Mouse (Mus musculus): ENCODE data around the gene Gm15217. TPM values are rescaled to one million over a fixed set of nuclear protein-coding genes. Genes with fewer than 3 reads are reported as not detected.
A peak's percentile ranks its signal among the peaks of the same experiment; 100 is the strongest.

Gm15217 gene
- polyA plus RNA-seq (2014; fragmentation: Nextera tagmentation; extraction: Ambion mirVana), result not detected in 2 replicates

DNA sequence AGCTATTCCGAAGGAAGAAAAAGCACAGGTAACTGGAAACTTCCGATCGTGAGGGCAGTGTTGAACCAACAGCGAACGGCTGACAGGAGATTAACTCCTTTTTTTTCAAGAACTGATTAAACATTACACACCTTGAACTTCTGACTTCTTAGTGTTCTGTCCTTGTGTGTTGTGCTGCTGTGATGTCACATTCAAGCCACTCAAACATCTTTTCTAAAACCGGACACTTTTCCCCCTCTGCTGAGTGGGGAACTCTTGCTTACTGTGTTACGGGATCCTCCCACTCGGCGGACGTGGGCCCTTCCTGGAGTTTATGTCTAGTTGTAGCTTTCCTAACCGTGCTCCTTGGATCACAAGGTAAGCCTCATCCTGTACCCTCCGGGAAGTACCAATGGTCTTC is at the start of gene Gm15217:
Gene Gm15217, plus strand, starts transcription at position 130 of the 400 bp plus-strand sequence.
- Histone ChIP-seq H3K9me3 (replicated peaks; ENCODE audit: control insufficient read depth, low read length) (no peaks in the 10 kb centered on the region), H3K4me2 (ENCODE audit: low read depth, low read length) (peak within 1 kb of the TSS; percentile 52), H3K27ac (replicated peaks; ENCODE audit: low read depth, low read length) (no peak within 1 kb of the TSS), H3K36me3 (replicated peaks; ENCODE audit: control insufficient read depth, insufficient read depth, low read depth, low read length) (no peaks in the 10 kb centered on the region), H3K4me1 (ENCODE audit: control insufficient read depth, insufficient read depth, low read length) (no peaks in the 10 kb centered on the region; the same call in none of the 2 replicates), H3K9ac (replicated peaks; ENCODE audit: low read length) (peak within 1 kb of the TSS; percentile 49), H3K27me3 (ENCODE audit: control insufficient read depth, insufficient read depth, low read length) (no peaks in the 10 kb centered on the region; the same call in 1 of the 2 replicates), H3K4me3 (ENCODE audit: low read depth, low read length) (peak within 1 kb of the TSS; percentile 9)
- ATAC-seq (replicated peaks; ENCODE audit: insufficient number of reproducible peaks, low FRiP score, low TSS enrichment, low read depth) (no peak), DNase-seq (ENCODE audit: low spot score) (no peak)
- WGBS, result 76% methylated on average over 12 of the region's 12 CpGs

DNA sequence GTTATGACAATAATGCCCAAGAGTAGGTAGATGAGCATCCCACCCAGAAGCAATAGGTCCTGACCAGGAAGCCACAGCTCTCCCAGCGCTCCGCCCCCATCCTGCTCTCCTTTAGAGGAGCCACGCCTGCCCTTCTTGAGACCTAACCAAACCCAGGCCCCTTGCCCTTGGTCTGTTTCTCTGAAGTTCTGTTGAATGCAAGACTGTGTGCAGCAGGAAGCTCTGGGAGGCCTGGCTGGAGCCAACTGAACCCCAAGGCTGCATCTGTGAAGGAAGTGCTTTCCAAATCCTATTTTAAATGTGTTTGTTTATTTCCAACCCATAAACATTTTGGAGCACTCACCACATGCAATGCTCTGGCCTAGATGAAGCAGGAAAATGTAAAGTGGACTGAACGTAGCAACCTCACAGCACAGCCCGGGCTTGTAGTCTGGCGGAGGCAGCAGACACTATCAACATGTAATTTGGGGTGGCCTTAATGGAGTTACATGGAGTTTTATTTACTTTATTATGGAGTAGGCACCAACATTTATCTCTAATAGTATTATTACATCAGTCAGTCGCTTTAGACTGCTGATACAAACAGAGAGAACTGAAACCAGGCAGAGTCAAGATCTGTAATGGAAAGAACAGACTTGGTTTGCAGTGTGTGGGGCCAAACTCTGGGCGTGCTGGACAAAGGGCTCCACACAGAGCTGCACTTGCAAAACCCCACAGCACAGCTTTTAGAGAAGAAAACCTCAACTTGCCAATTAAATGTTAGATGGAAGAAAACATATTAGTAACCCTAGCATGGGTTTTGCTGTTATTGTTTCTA is 45.6 kb upstream of the Gm15217 start:
- 81% methylated on average over 8 of the region's 8 CpGs for WGBS
- no peak for DNase-seq (ENCODE audit: low spot score)
- H3K27ac ChIP-seq (replicated peaks; ENCODE audit: low read depth, low read length), result no peak overlapping the region
- no peaks in the 10 kb centered on the region for H3K9me3 ChIP-seq (replicated peaks; ENCODE audit: control insufficient read depth, low read length)
- no peak for ATAC-seq (replicated peaks; ENCODE audit: insufficient number of reproducible peaks, low FRiP score, low TSS enrichment, low read depth)
- H3K27me3 ChIP-seq (ENCODE audit: control insufficient read depth, insufficient read depth, low read length), result no peaks in the 10 kb centered on the region
- no peaks in the 10 kb centered on the region; the same call in 1 of the 2 replicates for H3K4me1 ChIP-seq (ENCODE audit: control insufficient read depth, insufficient read depth, low read length)
- H3K4me3 ChIP-seq (ENCODE audit: low read depth, low read length), result no peak overlapping the region
- H3K36me3 ChIP-seq (replicated peaks; ENCODE audit: control insufficient read depth, insufficient read depth, low read depth, low read length), result no peaks in the 10 kb centered on the region
- no peak overlapping the region for H3K4me2 ChIP-seq (ENCODE audit: low read depth, low read length)
- no peak overlapping the region for H3K9ac ChIP-seq (replicated peaks; ENCODE audit: low read length)

DNA sequence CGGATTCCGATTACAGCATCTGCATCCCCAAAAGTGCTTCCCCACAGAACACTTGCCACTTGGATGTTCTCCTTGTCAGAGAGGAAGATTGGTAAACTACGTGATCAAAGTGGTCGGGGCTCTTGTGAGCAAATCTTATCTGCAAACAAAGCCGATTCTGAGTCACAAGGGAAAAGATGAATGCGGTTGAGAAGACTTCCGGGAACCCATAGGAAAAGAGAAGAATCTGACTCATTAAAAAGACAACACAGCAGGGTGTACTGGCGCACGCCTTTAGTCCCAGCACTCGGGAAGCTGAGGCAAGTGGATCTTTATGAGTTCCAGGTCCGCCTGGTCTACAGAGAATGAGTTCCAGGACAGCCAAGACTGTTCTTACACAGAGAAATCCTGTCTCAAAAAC is 40.4 kb upstream of the Gm15217 start:
- no peak for DNase-seq (ENCODE audit: low spot score)
- Histone ChIP-seq H3K27ac (replicated peaks; ENCODE audit: low read depth, low read length) (no peak overlapping the region), H3K27me3 (ENCODE audit: control insufficient read depth, insufficient read depth, low read length) (no peaks in the 10 kb centered on the region), H3K4me1 (ENCODE audit: control insufficient read depth, insufficient read depth, low read length) (no peaks in the 10 kb centered on the region), H3K9ac (replicated peaks; ENCODE audit: low read length) (no peak overlapping the region), H3K36me3 (replicated peaks; ENCODE audit: control insufficient read depth, insufficient read depth, low read depth, low read length) (no peaks in the 10 kb centered on the region), H3K4me3 (ENCODE audit: low read depth, low read length) (no peak overlapping the region), H3K4me2 (ENCODE audit: low read depth, low read length) (no peak overlapping the region), H3K9me3 (replicated peaks; ENCODE audit: control insufficient read depth, low read length) (no peaks in the 10 kb centered on the region)
- 81% methylated on average over 11 of the region's 11 CpGs for WGBS
- ATAC-seq (replicated peaks; ENCODE audit: insufficient number of reproducible peaks, low FRiP score, low TSS enrichment, low read depth), result no peak

DNA sequence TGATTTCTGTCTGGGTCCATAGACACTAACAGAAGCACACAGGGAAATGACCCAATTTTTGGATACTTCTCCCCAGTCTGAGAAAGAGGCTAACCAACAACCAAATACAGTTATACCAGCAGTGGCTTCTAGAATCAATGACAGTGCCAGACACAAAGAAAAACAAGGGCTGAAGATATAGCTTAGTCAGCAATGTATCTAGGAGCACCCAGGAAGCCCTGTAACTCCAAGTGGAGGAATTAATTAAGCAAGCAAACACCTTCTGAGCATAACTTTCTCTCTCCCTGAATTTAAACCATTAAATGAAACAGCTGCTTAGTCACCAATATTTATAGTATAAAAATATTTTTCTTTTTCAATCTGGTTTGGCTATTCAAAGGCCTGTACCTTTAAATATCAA is 34.5 kb upstream of the Gm15217 start:
- H3K4me3 ChIP-seq (ENCODE audit: low read depth, low read length), result no peak overlapping the region
- H3K9ac ChIP-seq (replicated peaks; ENCODE audit: low read length), result no peak overlapping the region
- H3K27ac ChIP-seq (replicated peaks; ENCODE audit: low read depth, low read length), result no peak overlapping the region
- H3K36me3 ChIP-seq (replicated peaks; ENCODE audit: control insufficient read depth, insufficient read depth, low read depth, low read length), result no peaks in the 10 kb centered on the region
- no peaks in the 10 kb centered on the region for H3K4me1 ChIP-seq (ENCODE audit: control insufficient read depth, insufficient read depth, low read length)
- H3K9me3 ChIP-seq (replicated peaks; ENCODE audit: control insufficient read depth, low read length), result no peaks in the 10 kb centered on the region; the same call in 1 of the 2 replicates
- no peak overlapping the region for H3K4me2 ChIP-seq (ENCODE audit: low read depth, low read length)
- no peak for DNase-seq (ENCODE audit: low spot score)
- no peaks in the 10 kb centered on the region for H3K27me3 ChIP-seq (ENCODE audit: control insufficient read depth, insufficient read depth, low read length)
- ATAC-seq (replicated peaks; ENCODE audit: insufficient number of reproducible peaks, low FRiP score, low TSS enrichment, low read depth), result no peak

DNA sequence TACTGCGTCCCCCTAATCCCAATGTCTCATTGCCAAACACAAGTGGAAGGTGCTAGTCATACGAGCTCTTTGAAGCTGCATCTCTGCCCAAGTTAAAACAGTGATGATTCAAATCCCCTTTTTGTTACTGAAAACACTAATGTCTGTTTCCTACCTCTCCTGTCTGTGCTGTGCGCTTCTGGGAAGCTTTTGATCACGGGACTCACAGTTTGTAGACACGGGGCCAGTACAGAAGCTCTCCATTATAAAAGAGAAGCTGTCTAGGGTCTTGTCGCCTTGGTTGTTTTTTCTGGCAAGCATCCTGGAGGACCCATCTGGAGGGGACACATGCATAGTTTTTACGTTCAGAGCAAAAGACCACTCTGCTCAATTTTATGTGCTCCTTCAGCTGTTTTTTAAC is 21.9 kb upstream of the Gm15217 start:
- H3K36me3 ChIP-seq (replicated peaks; ENCODE audit: control insufficient read depth, insufficient read depth, low read depth, low read length), result no peaks in the 10 kb centered on the region
- no peaks in the 10 kb centered on the region for H3K9me3 ChIP-seq (replicated peaks; ENCODE audit: control insufficient read depth, low read length)
- H3K4me2 ChIP-seq (ENCODE audit: low read depth, low read length), result no peak overlapping the region
- no peaks in the 10 kb centered on the region for H3K4me1 ChIP-seq (ENCODE audit: control insufficient read depth, insufficient read depth, low read length)
- no peak overlapping the region for H3K27ac ChIP-seq (replicated peaks; ENCODE audit: low read depth, low read length)
- H3K4me3 ChIP-seq (ENCODE audit: low read depth, low read length), result no peak overlapping the region
- DNase-seq (ENCODE audit: low spot score) (no peak), ATAC-seq (replicated peaks; ENCODE audit: insufficient number of reproducible peaks, low FRiP score, low TSS enrichment, low read depth) (no peak)
- no peak overlapping the region for H3K9ac ChIP-seq (replicated peaks; ENCODE audit: low read length)
- H3K27me3 ChIP-seq (ENCODE audit: control insufficient read depth, insufficient read depth, low read length), result no peaks in the 10 kb centered on the region
- 82% methylated on average over 7 of the region's 7 CpGs for WGBS

DNA sequence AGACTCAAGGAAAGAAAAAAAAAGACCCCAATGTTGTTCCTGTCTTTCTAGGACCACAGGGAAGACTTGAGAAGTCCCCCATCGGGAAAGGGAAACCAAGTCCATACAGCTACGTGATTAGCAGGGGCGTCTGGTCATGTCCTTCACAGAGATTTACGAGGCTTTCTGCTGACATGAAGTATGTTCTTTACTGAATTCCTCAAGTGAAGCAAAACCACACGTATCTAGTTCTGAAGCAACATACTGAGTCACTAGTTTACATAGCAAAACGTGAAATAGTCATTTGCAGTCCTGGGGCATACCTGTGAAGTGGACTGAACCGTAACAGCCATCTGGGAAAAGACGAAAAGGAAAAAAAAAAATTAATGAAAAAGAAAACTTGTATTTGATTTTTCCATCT is 21.5 kb upstream of the Gm15217 start:
- Histone ChIP-seq H3K4me2 (ENCODE audit: low read depth, low read length) (no peak overlapping the region), H3K4me3 (ENCODE audit: low read depth, low read length) (no peak overlapping the region), H3K9me3 (replicated peaks; ENCODE audit: control insufficient read depth, low read length) (no peaks in the 10 kb centered on the region), H3K9ac (replicated peaks; ENCODE audit: low read length) (no peak overlapping the region), H3K36me3 (replicated peaks; ENCODE audit: control insufficient read depth, insufficient read depth, low read depth, low read length) (no peaks in the 10 kb centered on the region), H3K27me3 (ENCODE audit: control insufficient read depth, insufficient read depth, low read length) (no peaks in the 10 kb centered on the region), H3K4me1 (ENCODE audit: control insufficient read depth, insufficient read depth, low read length) (no peaks in the 10 kb centered on the region), H3K27ac (replicated peaks; ENCODE audit: low read depth, low read length) (no peak overlapping the region)
- DNase-seq (ENCODE audit: low spot score) (no peak), ATAC-seq (replicated peaks; ENCODE audit: insufficient number of reproducible peaks, low FRiP score, low TSS enrichment, low read depth) (no peak)
- 81% methylated on average over 8 of the region's 8 CpGs for WGBS

DNA sequence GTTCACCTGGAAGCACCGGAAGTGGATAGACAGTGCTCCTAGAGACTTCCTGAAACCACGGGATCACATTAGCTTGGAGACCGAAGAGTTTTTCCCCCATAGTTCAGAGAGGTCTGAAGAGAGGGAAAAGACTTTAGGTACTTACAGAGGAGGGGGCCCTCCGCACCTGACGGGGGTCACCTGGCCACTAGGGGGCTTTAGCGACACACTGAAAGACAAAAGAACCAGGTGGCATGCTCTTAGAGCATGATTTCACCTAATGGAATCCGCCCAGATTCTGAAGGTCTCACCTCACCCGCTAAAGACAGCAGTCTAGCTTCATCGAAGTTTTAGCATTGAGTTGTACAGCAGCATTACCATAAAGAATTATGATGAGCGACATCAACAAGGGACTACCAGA is 16.0 kb upstream of the Gm15217 start:
- no peak overlapping the region for H3K4me3 ChIP-seq (ENCODE audit: low read depth, low read length)
- no peaks in the 10 kb centered on the region for H3K9me3 ChIP-seq (replicated peaks; ENCODE audit: control insufficient read depth, low read length)
- ATAC-seq (replicated peaks; ENCODE audit: insufficient number of reproducible peaks, low FRiP score, low TSS enrichment, low read depth), result no peak
- H3K4me1 ChIP-seq (ENCODE audit: control insufficient read depth, insufficient read depth, low read length), result no peaks in the 10 kb centered on the region
- H3K36me3 ChIP-seq (replicated peaks; ENCODE audit: control insufficient read depth, insufficient read depth, low read depth, low read length), result no peaks in the 10 kb centered on the region
- no peak overlapping the region for H3K27ac ChIP-seq (replicated peaks; ENCODE audit: low read depth, low read length)
- DNase-seq (ENCODE audit: low spot score), result no peak
- no peak overlapping the region for H3K4me2 ChIP-seq (ENCODE audit: low read depth, low read length)
- 34% methylated on average over 10 of the region's 10 CpGs for WGBS
- H3K9ac ChIP-seq (replicated peaks; ENCODE audit: low read length), result no peak overlapping the region
- H3K27me3 ChIP-seq (ENCODE audit: control insufficient read depth, insufficient read depth, low read length), result no peaks in the 10 kb centered on the region

DNA sequence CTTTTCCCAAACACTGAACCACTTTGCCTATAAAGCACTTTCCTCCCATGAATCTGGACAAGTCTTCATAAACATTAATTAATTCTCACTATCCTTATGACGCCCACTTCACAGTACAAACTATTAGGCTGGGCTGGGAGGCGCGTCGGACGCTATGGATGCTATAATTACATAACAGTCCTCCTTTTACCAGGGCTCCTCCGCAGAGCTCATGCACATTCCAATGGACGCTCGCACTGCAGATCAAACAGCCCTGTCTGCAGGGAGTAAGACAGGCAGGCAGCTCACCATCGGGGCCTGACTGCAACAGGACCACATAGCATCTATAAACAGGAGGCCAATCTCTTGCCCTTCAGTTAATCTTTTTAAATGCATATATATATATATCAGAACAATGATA is 6.8 kb upstream of the Gm15217 start:
- H3K9me3 ChIP-seq (replicated peaks; ENCODE audit: control insufficient read depth, low read length), result no peaks in the 10 kb centered on the region
- H3K4me3 ChIP-seq (ENCODE audit: low read depth, low read length), result no peak overlapping the region
- DNase-seq (ENCODE audit: low spot score) (peak; percentile 19), ATAC-seq (replicated peaks; ENCODE audit: insufficient number of reproducible peaks, low FRiP score, low TSS enrichment, low read depth) (no peak)
- no peaks in the 10 kb centered on the region; the same call in 1 of the 2 replicates for H3K27me3 ChIP-seq (ENCODE audit: control insufficient read depth, insufficient read depth, low read length)
- H3K9ac ChIP-seq (replicated peaks; ENCODE audit: low read length), result no peak overlapping the region
- H3K4me1 ChIP-seq (ENCODE audit: control insufficient read depth, insufficient read depth, low read length), result no peaks in the 10 kb centered on the region
- H3K36me3 ChIP-seq (replicated peaks; ENCODE audit: control insufficient read depth, insufficient read depth, low read depth, low read length), result no peaks in the 10 kb centered on the region
- WGBS, result 32% methylated on average over 9 of the region's 9 CpGs
- H3K4me2 ChIP-seq (ENCODE audit: low read depth, low read length), result no peak overlapping the region
- no peak overlapping the region for H3K27ac ChIP-seq (replicated peaks; ENCODE audit: low read depth, low read length)
